Mouse (Mus musculus) forebrain, embryonic 15.5 days (tissue): ENCODE data around the gene Gm8369. TPM values are rescaled to one million over a fixed set of nuclear protein-coding genes. Genes with fewer than 3 reads are reported as not detected.
"Not testable (repeated sequence)": the region's sequence is repeated elsewhere in the genome, so short reads cannot be mapped to it uniquely, and the experiment has no call there.

Source experiments
- ATAC-seq: fragments of 200-750 bp; cut with Nextera tagmentation; replicated peaks from 2 replicates; pipeline ENCODE4 v1.8.0; 2017; ENCODE audit warnings: mild to moderate bottlenecking, moderate TSS enrichment, moderate library complexity
- H3K27ac ChIP-seq: fragments of 300-500 bp; sonication (generic); replicated peaks from 2 replicates; pipeline ENCODE4 v1.5.1; 2015; ENCODE audit warnings: mild to moderate bottlenecking, inconsistent platforms
- H3K27me3 ChIP-seq: fragments of 300-500 bp; sonication (generic); 2 replicates; pipeline ENCODE4 v1.6.1; 2015; ENCODE audit warnings: inconsistent platforms
- H3K36me3 ChIP-seq: fragments of 300-500 bp; sonication (generic); 2 replicates; pipeline ENCODE4 v1.6.1; 2015; ENCODE audit warnings: mild to moderate bottlenecking, inconsistent platforms
- H3K4me1 ChIP-seq: fragments of 300-500 bp; sonication (generic); 2 replicates; pipeline ENCODE4 v1.6.1; 2015; ENCODE audit warnings: inconsistent platforms
- H3K4me2 ChIP-seq: fragments of 300-500 bp; sonication (generic); replicated peaks from 2 replicates; pipeline ENCODE4 v1.6.1; 2015; ENCODE audit warnings: mild to moderate bottlenecking, inconsistent platforms
- H3K4me3 ChIP-seq: fragments of 300-500 bp; sonication (generic); 2 replicates; pipeline ENCODE4 v1.5.1; 2015; ENCODE audit warnings: mild to moderate bottlenecking, inconsistent platforms
- H3K9ac ChIP-seq: fragments of 300-500 bp; sonication (generic); replicated peaks from 2 replicates; pipeline ENCODE4 v1.6.1; 2015; ENCODE audit warnings: mild to moderate bottlenecking, inconsistent platforms
- H3K9me3 ChIP-seq: fragments of 300-500 bp; sonication (generic); 2 replicates; pipeline ENCODE4 v1.6.1; 2016; ENCODE audit warnings: inconsistent platforms
- WGBS: fragments of 180-500 bp; shearing (Covaris S2); methylation state at CpG from one replicate; pipeline ENCODE4 v1.1.7; 2015; ENCODE audit warnings: mixed read lengths; 5-methylcytosine and 5-hydroxymethylcytosine counted together
- polyA plus RNA-seq: library from polyadenylated mRNA; unstranded; fragments of >200 nt; fragmentation: Nextera tagmentation; extraction: Ambion mirVana; gene quantifications from 2 replicates; pipeline ENCODE4 v1.2.1, GENCODE M21; 2015

Gene Gm8369
- polyA plus RNA-seq, 1 experiment from 2014 or later, result not detected

DNA sequence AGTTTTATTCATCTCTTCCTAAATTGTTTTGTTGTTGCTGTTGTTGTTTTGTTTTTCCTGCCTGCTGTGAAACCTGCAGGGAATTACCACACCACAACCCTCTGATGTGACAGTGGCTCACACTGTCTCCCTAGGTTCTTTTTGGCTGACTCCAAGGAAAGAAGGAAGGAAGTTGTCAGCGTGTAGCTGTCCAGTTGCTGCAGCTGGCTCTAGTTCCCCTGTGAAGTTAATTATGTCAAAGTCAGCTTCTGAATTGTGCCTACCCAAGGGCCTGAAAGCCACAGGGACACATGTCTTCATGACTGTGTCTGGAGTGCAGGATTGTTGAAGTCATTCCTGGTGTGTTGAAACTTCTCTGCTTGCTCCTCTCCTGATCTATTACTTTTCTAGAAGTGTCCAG is 31.6 kb downstream of the Gm8369 start:
- H3K9me3 ChIP-seq, H3K4me3 ChIP-seq, H3K27ac ChIP-seq, H3K27me3 ChIP-seq, ATAC-seq, H3K4me2 ChIP-seq, H3K4me1 ChIP-seq, H3K9ac ChIP-seq, H3K36me3 ChIP-seq: not testable (repeated sequence)
- 61% methylated on average over 1 of the region's 1 CpGs for WGBS

DNA sequence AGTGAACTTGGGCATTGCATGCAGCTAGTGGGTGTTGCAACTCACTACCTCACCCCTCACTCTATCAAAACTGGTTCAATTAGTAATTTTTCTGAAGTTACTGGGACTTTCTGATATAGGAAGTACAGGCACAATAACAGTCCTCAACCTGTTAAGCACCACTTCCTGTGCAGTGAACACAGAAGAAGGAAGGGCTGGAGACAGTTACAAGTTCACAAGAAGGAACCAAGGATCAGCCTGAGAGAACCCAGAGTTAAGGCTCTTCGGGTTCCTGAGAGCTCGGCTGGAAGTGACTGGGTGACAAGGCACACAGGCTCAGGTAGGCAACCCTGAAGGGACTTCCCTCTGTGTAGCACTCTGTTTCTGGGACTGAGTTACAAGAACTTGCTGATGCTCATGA is 32.6 kb downstream of the Gm8369 start:
- WGBS, result 94% methylated on average over 2 of the region's 2 CpGs
- H3K9ac ChIP-seq, H3K4me2 ChIP-seq, ATAC-seq, H3K36me3 ChIP-seq, H3K4me1 ChIP-seq, H3K4me3 ChIP-seq, H3K27ac ChIP-seq, H3K27me3 ChIP-seq, H3K9me3 ChIP-seq: not testable (repeated sequence)

- Histone ChIP-seq H3K36me3 (no peaks in the 10 kb centered on the region), H3K4me2 (no peak overlapping the region), H3K27me3 (no peaks in the 10 kb centered on the region), H3K27ac (no peak overlapping the region), H3K4me3 (no peak overlapping the region), H3K9me3 (no peaks in the 10 kb centered on the region), H3K4me1 (no peaks in the 10 kb centered on the region), H3K9ac (no peak overlapping the region)
- WGBS, result 86% methylated on average over 3 of the region's 3 CpGs
- ATAC-seq, result no peak
These were observed 34.4 kb downstream of the Gm8369 start for GRCm38 (mm10) chr19:11520146-11520545.

- Histone ChIP-seq H3K9ac (no peak overlapping the region), H3K27me3 (no peaks in the 10 kb centered on the region), H3K36me3 (no peaks in the 10 kb centered on the region), H3K4me3 (no peak overlapping the region), H3K4me1 (no peaks in the 10 kb centered on the region), H3K4me2 (no peak overlapping the region), H3K27ac (no peak overlapping the region), H3K9me3 (no peaks in the 10 kb centered on the region)
- 68% methylated on average over 1 of the region's 1 CpGs for WGBS
- ATAC-seq, result no peak
These were observed 47.7 kb downstream of the Gm8369 start for GRCm38 (mm10) chr19:11533421-11533820.

DNA sequence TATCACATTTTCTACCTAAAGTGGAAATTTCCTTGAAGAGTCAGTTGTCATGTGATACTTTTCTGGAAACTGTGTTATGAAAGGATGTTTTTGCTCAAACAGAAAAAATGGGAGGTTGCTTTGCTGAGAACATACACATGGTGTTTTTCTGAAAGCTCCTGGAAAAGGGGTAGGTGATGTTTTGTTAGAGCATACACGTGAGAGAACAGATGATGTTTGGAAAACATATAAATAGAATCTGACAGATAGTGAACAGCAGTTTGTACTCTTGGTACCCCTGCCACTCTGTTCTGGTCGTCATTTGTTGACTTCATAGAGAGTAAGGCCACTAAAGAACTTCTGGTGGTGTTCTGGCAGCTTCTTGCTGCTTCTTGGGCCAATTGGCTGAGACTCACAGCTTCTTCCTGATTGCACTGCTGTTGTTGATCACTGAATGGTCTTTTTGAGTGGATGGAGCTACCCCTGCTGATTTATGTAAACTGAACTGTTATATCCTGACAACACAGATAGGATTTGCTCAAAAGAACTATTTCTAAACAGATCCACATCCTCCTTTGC is 48.2 kb downstream of the Gm8369 start:
- H3K9me3 ChIP-seq, result no peaks in the 10 kb centered on the region
- no peak overlapping the region for H3K9ac ChIP-seq
- 53% methylated on average over 2 of the region's 2 CpGs for WGBS
- no peaks in the 10 kb centered on the region for H3K36me3 ChIP-seq
- no peak overlapping the region for H3K27ac ChIP-seq
- no peak for ATAC-seq
- no peak overlapping the region for H3K4me3 ChIP-seq
- no peaks in the 10 kb centered on the region for H3K4me1 ChIP-seq
- no peaks in the 10 kb centered on the region for H3K27me3 ChIP-seq
- H3K4me2 ChIP-seq, result no peak overlapping the region

- 14% methylated on average over 7 of the region's 7 CpGs for WGBS
- H3K4me3 ChIP-seq, result no peak within 1 kb of the TSS
- H3K9me3 ChIP-seq, result no peaks in the 10 kb centered on the region
- H3K27ac ChIP-seq, result no peak within 1 kb of the TSS
- no peaks in the 10 kb centered on the region for H3K4me1 ChIP-seq
- no peaks in the 10 kb centered on the region for H3K27me3 ChIP-seq
- ATAC-seq, result no peak
- H3K9ac ChIP-seq, result no peak within 1 kb of the TSS
- H3K36me3 ChIP-seq, result no peaks in the 10 kb centered on the region
- no peak within 1 kb of the TSS for H3K4me2 ChIP-seq
These were observed 50.9 kb downstream of the Gm8369 start, which contains the start of gene Ms4a4d for GRCm38 (mm10) chr19:11536593-11536992. Gene Ms4a4d (plus strand): TSS chr19:11536801.

DNA sequence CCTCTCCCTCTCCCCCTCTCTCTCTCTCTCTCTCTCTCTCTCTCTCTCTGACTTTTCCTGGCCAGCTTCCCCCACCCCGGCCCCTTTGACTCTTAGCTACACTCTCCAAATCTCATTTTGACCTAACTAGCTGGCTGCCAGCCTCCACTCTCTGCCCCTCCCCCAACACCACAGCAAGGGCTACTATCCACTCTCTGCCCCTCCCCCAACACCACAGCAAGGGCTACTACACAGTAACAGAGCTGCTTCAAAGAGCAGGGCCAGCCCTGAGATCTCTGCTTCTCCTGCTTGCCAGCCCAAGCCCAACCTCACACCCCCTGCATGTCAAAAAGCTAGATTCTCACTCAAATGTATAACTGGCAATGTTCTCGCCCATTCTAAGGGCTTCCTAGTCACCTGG is 51.6 kb downstream of the Gm8369 start:
- Histone ChIP-seq H3K36me3 (no peaks in the 10 kb centered on the region), H3K4me3 (no peak overlapping the region), H3K4me2 (no peak overlapping the region), H3K9me3 (no peaks in the 10 kb centered on the region), H3K9ac (no peak overlapping the region), H3K4me1 (no peaks in the 10 kb centered on the region), H3K27me3 (no peaks in the 10 kb centered on the region), H3K27ac (no peak overlapping the region)
- no peak for ATAC-seq
- WGBS, result 23% methylated on average over 2 of the region's 2 CpGs

- H3K4me2 ChIP-seq, H3K9me3 ChIP-seq, H3K4me3 ChIP-seq, H3K27ac ChIP-seq, H3K36me3 ChIP-seq, H3K9ac ChIP-seq, H3K4me1 ChIP-seq, ATAC-seq, H3K27me3 ChIP-seq: not testable (repeated sequence)
- WGBS, result 78% methylated on average over 1 of the region's 1 CpGs
These were observed 54.6 kb downstream of the Gm8369 start for GRCm38 (mm10) chr19:11540166-11540821.

- not testable (repeated sequence) for H3K4me1 ChIP-seq, H3K27ac ChIP-seq, H3K9ac ChIP-seq, H3K4me2 ChIP-seq, H3K27me3 ChIP-seq, ATAC-seq, H3K36me3 ChIP-seq, H3K9me3 ChIP-seq, H3K4me3 ChIP-seq
- 85% methylated on average over 2 of the region's 2 CpGs for WGBS
These were observed 58.6 kb downstream of the Gm8369 start for GRCm38 (mm10) chr19:11544383-11544782.

- no peak for ATAC-seq
These were observed 62.2 kb downstream of the Gm8369 start for GRCm38 (mm10) chr19:11547911-11548310.

GRCm38 (mm10) chr19:11554726-11555125 is 69.0 kb downstream of the Gm8369 start:
- Histone ChIP-seq H3K4me2 (no peak overlapping the region), H3K9ac (no peak overlapping the region), H3K4me3 (no peak overlapping the region), H3K36me3 (no peaks in the 10 kb centered on the region), H3K27me3 (no peaks in the 10 kb centered on the region), H3K9me3 (no peaks in the 10 kb centered on the region), H3K4me1 (no peaks in the 10 kb centered on the region), H3K27ac (no peak overlapping the region)
- ATAC-seq, result no peak
- 91% methylated on average over 5 of the region's 5 CpGs for WGBS

More at GRCm38 (mm10) chr19:11547911-11548310, 62.2 kb downstream of the Gm8369 start:
- Histone ChIP-seq H3K27ac (no peak overlapping the region), H3K9me3 (no peaks in the 10 kb centered on the region), H3K36me3 (no peaks in the 10 kb centered on the region), H3K4me3 (no peak overlapping the region), H3K4me2 (no peak overlapping the region), H3K4me1 (no peaks in the 10 kb centered on the region), H3K9ac (no peak overlapping the region), H3K27me3 (no peaks in the 10 kb centered on the region)

DNA sequence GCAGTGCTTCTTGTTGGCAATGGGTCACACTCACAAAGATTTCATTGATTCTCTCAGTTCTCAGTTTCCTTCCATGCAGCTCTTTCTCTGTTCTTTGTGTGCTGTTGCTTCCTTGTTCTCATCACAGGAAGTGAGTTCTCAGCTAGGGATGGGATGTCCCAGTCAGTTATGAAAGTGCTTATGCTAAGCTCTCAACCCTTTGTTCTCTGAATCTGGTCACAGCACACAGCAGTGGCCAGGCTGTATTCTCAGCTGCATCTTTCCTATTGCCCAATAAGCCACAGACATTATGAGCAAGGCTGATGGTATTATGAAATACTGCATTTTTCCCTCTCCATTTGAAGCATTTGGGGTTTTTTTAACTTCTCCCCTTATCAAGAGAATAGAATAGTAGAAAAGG is 73.8 kb downstream of the Gm8369 start:
- H3K27ac ChIP-seq, H3K27me3 ChIP-seq, H3K4me2 ChIP-seq, ATAC-seq, H3K36me3 ChIP-seq, H3K9me3 ChIP-seq, H3K4me3 ChIP-seq, H3K4me1 ChIP-seq, H3K9ac ChIP-seq: not testable (repeated sequence)
